Mouse (Mus musculus) heart, embryonic 11.5 days (tissue): ENCODE data around the gene Ppp1r9a. TPM values are rescaled to one million over a fixed set of nuclear protein-coding genes. Genes with fewer than 3 reads are reported as not detected.
"Not testable (repeated sequence)": the region's sequence is repeated elsewhere in the genome, so short reads cannot be mapped to it uniquely, and the experiment has no call there.

Experiments used
- ATAC-seq: fragments of 200-750 bp; cut with Nextera tagmentation; replicated peaks from 2 replicates; pipeline ENCODE4 v1.8.0; 2017; ENCODE audit warnings: moderate library complexity; ENCODE audit not compliant: insufficient number of reproducible peaks, low FRiP score, low TSS enrichment
- H3K27ac ChIP-seq: fragments of 300-500 bp; sonication (generic); 2 replicates; pipeline ENCODE4 v1.5.1; 2014; ENCODE audit warnings: mild to moderate bottlenecking, low read depth, low read length
- H3K27me3 ChIP-seq: fragments of 300-500 bp; sonication (generic); 2 replicates; pipeline ENCODE4 v1.6.1; 2014; ENCODE audit warnings: mild to moderate bottlenecking, low read length, mixed read lengths; ENCODE audit not compliant: control insufficient read depth, insufficient read depth
- H3K36me3 ChIP-seq: fragments of 300-500 bp; sonication (generic); 2 replicates; pipeline ENCODE4 v1.6.1; 2014; ENCODE audit warnings: mild to moderate bottlenecking, low read length, moderate library complexity, mixed read lengths; ENCODE audit not compliant: control insufficient read depth, insufficient read depth
- H3K4me1 ChIP-seq: fragments of 300-500 bp; sonication (generic); 2 replicates; pipeline ENCODE4 v1.6.1; 2014; ENCODE audit warnings: low read length; ENCODE audit not compliant: control insufficient read depth, insufficient read depth
- H3K4me2 ChIP-seq: fragments of 300-500 bp; sonication (generic); 2 replicates; pipeline ENCODE4 v1.6.1; 2014; ENCODE audit warnings: mild to moderate bottlenecking, moderate library complexity
- H3K4me3 ChIP-seq: fragments of 300-500 bp; sonication (generic); 2 replicates; pipeline ENCODE4 v1.5.1; 2014; ENCODE audit warnings: low read depth, low read length
- H3K9ac ChIP-seq: fragments of 300-500 bp; sonication (generic); 2 replicates; pipeline ENCODE4 v1.6.1; 2014; ENCODE audit warnings: mild to moderate bottlenecking, low read depth, low read length, moderate library complexity
- H3K9me3 ChIP-seq: fragments of 300-500 bp; sonication (generic); replicated peaks from 2 replicates; pipeline ENCODE4 v1.6.1; 2016; ENCODE audit warnings: low read length; ENCODE audit not compliant: control insufficient read depth
- WGBS: fragments of 180-500 bp; shearing (Covaris S2); extraction: QIAGEN DNeasy Blood & Tissue Kit; methylation state at CpG from one replicate; pipeline ENCODE4 v1.1.7; 2014; ENCODE audit not compliant: insufficient replicate concordance; 5-methylcytosine and 5-hydroxymethylcytosine counted together
- polyA plus RNA-seq: library from polyadenylated mRNA; unstranded; fragments of >200 nt; fragmentation: Nextera tagmentation; extraction: Ambion mirVana; gene quantifications from 2 replicates; pipeline ENCODE4 v1.2.1, GENCODE M21; 2014

Ppp1r9a gene
- polyA plus RNA-seq, result 16.1 and 25.0 TPM in 2 replicates

GRCm38 (mm10) chr6:4902674-4903324 lies at the start of gene Ppp1r9a:
Gene Ppp1r9a (plus strand): TSS chr6:4902917.
- WGBS, result under 1% methylated on average over 41 of the region's 49 CpGs
- H3K4me1 ChIP-seq, result peaks cover 6% of the 10 kb centered on the region; the same call in 1 of the 2 replicates
- H3K9me3 ChIP-seq, result no peaks in the 10 kb centered on the region
- peak within 1 kb of the TSS; percentile 93 for H3K27ac ChIP-seq
- H3K4me3 ChIP-seq, result peak within 1 kb of the TSS; percentile 85
- no peaks in the 10 kb centered on the region for H3K27me3 ChIP-seq
- no peaks in the 10 kb centered on the region for H3K36me3 ChIP-seq
- peak within 1 kb of the TSS; percentile 73 for H3K4me2 ChIP-seq
- peak within 1 kb of the TSS; percentile 93 for H3K9ac ChIP-seq
- peak; percentile 70 for ATAC-seq

GRCm38 (mm10) chr6:4855236-4855635 lies 47.5 kb upstream of the Ppp1r9a start:
- 75% methylated on average over 10 of the region's 10 CpGs for WGBS
- H3K36me3 ChIP-seq, result no peaks in the 10 kb centered on the region

GRCm38 (mm10) chr6:4856919-4857318 lies 45.8 kb upstream of the Ppp1r9a start:
- no peak for ATAC-seq
- Histone ChIP-seq H3K4me3 (no peak overlapping the region), H3K4me1 (no peaks in the 10 kb centered on the region), H3K36me3 (no peaks in the 10 kb centered on the region), H3K9ac (no peak overlapping the region), H3K27ac (no peak overlapping the region), H3K9me3 (no peaks in the 10 kb centered on the region), H3K27me3 (no peaks in the 10 kb centered on the region), H3K4me2 (no peak overlapping the region)
- 94% methylated on average over 11 of the region's 11 CpGs for WGBS

More at GRCm38 (mm10) chr6:4855236-4855635, 47.5 kb upstream of the Ppp1r9a start:
- ATAC-seq, result no peak
- Histone ChIP-seq H3K4me2 (no peak overlapping the region), H3K27ac (no peak overlapping the region), H3K9ac (no peak overlapping the region), H3K4me3 (no peak overlapping the region), H3K4me1 (no peaks in the 10 kb centered on the region), H3K27me3 (no peaks in the 10 kb centered on the region), H3K9me3 (no peaks in the 10 kb centered on the region)

GRCm38 (mm10) chr6:4884316-4884715 lies 18.4 kb upstream of the Ppp1r9a start:
- H3K4me2 ChIP-seq, result no peak overlapping the region
- no peak for ATAC-seq
- H3K4me3 ChIP-seq, result no peak overlapping the region
- H3K9ac ChIP-seq, result no peak overlapping the region
- 47% methylated on average over 3 of the region's 3 CpGs for WGBS
- no peaks in the 10 kb centered on the region for H3K36me3 ChIP-seq
- no peaks in the 10 kb centered on the region for H3K9me3 ChIP-seq
- no peaks in the 10 kb centered on the region for H3K27me3 ChIP-seq
- H3K27ac ChIP-seq, result no peak overlapping the region
- H3K4me1 ChIP-seq, result no peaks in the 10 kb centered on the region

- Histone ChIP-seq H3K9ac (no peak overlapping the region), H3K4me1 (no peaks in the 10 kb centered on the region), H3K4me2 (no peak overlapping the region), H3K9me3 (no peaks in the 10 kb centered on the region), H3K27ac (no peak overlapping the region), H3K4me3 (no peak overlapping the region), H3K36me3 (no peaks in the 10 kb centered on the region), H3K27me3 (no peaks in the 10 kb centered on the region)
- 62% methylated on average over 9 of the region's 9 CpGs for WGBS
- no peak for ATAC-seq
Observed at GRCm38 (mm10) chr6:4889544-4889943, 13.2 kb upstream of the Ppp1r9a start.

GRCm38 (mm10) chr6:4892417-4892816 lies 10.3 kb upstream of the Ppp1r9a start:
- H3K36me3 ChIP-seq, result no peaks in the 10 kb centered on the region
- no peak overlapping the region for H3K4me2 ChIP-seq
- no peaks in the 10 kb centered on the region for H3K4me1 ChIP-seq
- 39% methylated on average over 11 of the region's 11 CpGs for WGBS
- H3K27ac ChIP-seq, result no peak overlapping the region
- H3K27me3 ChIP-seq, result no peaks in the 10 kb centered on the region
- no peak overlapping the region for H3K4me3 ChIP-seq
- H3K9ac ChIP-seq, result no peak overlapping the region
- H3K9me3 ChIP-seq, result no peaks in the 10 kb centered on the region
- ATAC-seq, result no peak

GRCm38 (mm10) chr6:4893312-4893711 lies 9.4 kb upstream of the Ppp1r9a start:
- not testable (repeated sequence) for ATAC-seq, H3K9me3 ChIP-seq, H3K9ac ChIP-seq, H3K27ac ChIP-seq, H3K27me3 ChIP-seq, H3K4me2 ChIP-seq, H3K36me3 ChIP-seq, H3K4me1 ChIP-seq, H3K4me3 ChIP-seq
- 55% methylated on average over 12 of the region's 12 CpGs for WGBS

- Histone ChIP-seq H3K4me2 (no peak overlapping the region), H3K4me1 (peaks cover 4% of the 10 kb centered on the region; the same call in 1 of the 2 replicates), H3K27me3 (no peaks in the 10 kb centered on the region), H3K27ac (no peak overlapping the region), H3K9me3 (no peaks in the 10 kb centered on the region), H3K4me3 (no peak overlapping the region), H3K36me3 (no peaks in the 10 kb centered on the region), H3K9ac (no peak overlapping the region)
- 80% methylated on average over 6 of the region's 6 CpGs for WGBS
- ATAC-seq, result no peak
Observed at GRCm38 (mm10) chr6:4899906-4900305, 2.8 kb upstream of the Ppp1r9a start.
